ENCODE assay signal across 8 mouse cellular contexts in genomic region chr14:76874542-76875265, GRCm38 (mm10).
DNase-seq lines count a peak whose midpoint lies in the region; ATAC-seq and TF ChIP-seq lines count a peak whose summit lies in the region.

No protein-coding gene starts in this region.

- no peak for TF ChIP-seq POLR2A in liver, adult 2 months (IDR thresholded peaks at IDR 0.05; ENCODE audit: extremely low read depth, insufficient read depth, low read length)

- H3K9ac ChIP-seq in liver, adult 2 months (ENCODE audit: low read depth, low read length) = peak overlapping the region; percentile 42; the same call in 1 of the 2 replicates
- peak overlapping the region; percentile 2; the same call in 1 of the 2 replicates for H3K9ac ChIP-seq in forebrain, embryonic 14.5 days (ENCODE audit: low read length)
- no peak overlapping the region for H3K9ac ChIP-seq in limb, embryonic 12.5 days (replicated peaks)
- H3K9ac ChIP-seq in neural tube, embryonic 12.5 days = no peak overlapping the region

- H3K9me3 ChIP-seq in forebrain, embryonic 14.5 days (replicated peaks; ENCODE audit: control insufficient read depth, low read length) = no peaks in the 10 kb centered on the region
- H3K9me3 ChIP-seq in limb, embryonic 12.5 days = no peaks in the 10 kb centered on the region
- no peaks in the 10 kb centered on the region for H3K9me3 ChIP-seq in neural tube, embryonic 12.5 days

- intact Hi-C loops in gastrocnemius, postnatal 36 days (cut with DNase I) = loop anchor here (5.0 kb wide), 1 partner anchor 107 kb away; no protein-coding TSS in a partner anchor

- peaks cover 29% of the 10 kb centered on the region for H3K4me1 ChIP-seq in liver, adult 2 months (ENCODE audit: control insufficient read depth, insufficient read depth, low read length)
- 0 out of 2 replicates have a peak, but pooled peaks cover 4% of the 10 kb centered on the region for H3K4me1 ChIP-seq in forebrain, embryonic 14.5 days (ENCODE audit: control insufficient read depth, insufficient read depth, low read length)
- peaks cover 32% of the 10 kb centered on the region for H3K4me1 ChIP-seq in limb, embryonic 12.5 days (replicated peaks)
- peaks cover 13% of the 10 kb centered on the region for H3K4me1 ChIP-seq in neural tube, embryonic 12.5 days

- H3K79me2 ChIP-seq in liver, adult 2 months (ENCODE audit: control insufficient read depth, insufficient read depth, low read length) = no peaks in the 10 kb centered on the region

- H3K4me3 ChIP-seq in liver, adult 2 months (ENCODE audit: insufficient read depth, low read depth, low read length) = no peak overlapping the region
- H3K4me3 ChIP-seq in forebrain, embryonic 14.5 days (ENCODE audit: low read depth, low read length) = no peak overlapping the region
- no peak overlapping the region for H3K4me3 ChIP-seq in limb, embryonic 12.5 days (replicated peaks)
- no peak overlapping the region for H3K4me3 ChIP-seq in neural tube, embryonic 12.5 days

- 38% methylated on average over 8 of the region's 8 CpGs for WGBS in liver, adult 2 months
- WGBS in forebrain, embryonic 14.5 days = 38% methylated on average over 8 of the region's 8 CpGs
- 27% methylated on average over 8 of the region's 8 CpGs for WGBS in limb, embryonic 12.5 days
- WGBS in neural tube, embryonic 12.5 days = 24% methylated on average over 8 of the region's 8 CpGs

- peak overlapping the region; percentile 79 for H3K27ac ChIP-seq in liver, adult 2 months (replicated peaks; ENCODE audit: insufficient read depth, low read depth, low read length)
- 0 out of 2 replicates have a peak overlapping the region, but pooled peaks have one; percentile 29 for H3K27ac ChIP-seq in forebrain, embryonic 14.5 days (ENCODE audit: low read depth, low read length)
- H3K27ac ChIP-seq in limb, embryonic 12.5 days = peak overlapping the region; percentile 83
- no peak overlapping the region for H3K27ac ChIP-seq in neural tube, embryonic 12.5 days

- no peaks in the 10 kb centered on the region for H3K27me3 ChIP-seq in liver, adult 2 months (ENCODE audit: control insufficient read depth, insufficient read depth, low read length)
- H3K27me3 ChIP-seq in forebrain, embryonic 14.5 days (replicated peaks; ENCODE audit: control insufficient read depth, insufficient read depth, low read length) = no peaks in the 10 kb centered on the region
- H3K27me3 ChIP-seq in limb, embryonic 12.5 days = no peaks in the 10 kb centered on the region
- H3K27me3 ChIP-seq in neural tube, embryonic 12.5 days (replicated peaks) = no peaks in the 10 kb centered on the region

- H3K36me3 ChIP-seq in liver, adult 2 months (ENCODE audit: control insufficient read depth, insufficient read depth, low read length) = no peaks in the 10 kb centered on the region
- H3K36me3 ChIP-seq in forebrain, embryonic 14.5 days (ENCODE audit: control insufficient read depth, insufficient read depth, low read length) = no peaks in the 10 kb centered on the region
- no peaks in the 10 kb centered on the region for H3K36me3 ChIP-seq in limb, embryonic 12.5 days
- no peaks in the 10 kb centered on the region for H3K36me3 ChIP-seq in neural tube, embryonic 12.5 days

- no peak for TF ChIP-seq CTCF in liver, adult 2 months (IDR thresholded peaks at IDR 0.05; ENCODE audit: low read depth, low read length)

- peak; percentile 81 for DNase-seq in liver, adult 2 months (ENCODE audit: extremely low read depth, low read depth, low spot score)
- DNase-seq in liver = no peak
- peak; percentile 67 for DNase-seq in forebrain, embryonic 14.5 days (ENCODE audit: low spot score)
- no peak for DNase-seq in c-Kit-positive CD71-positive TER-119-positive erythroid progenitor cells, embryonic 14.5 days (ENCODE audit: low spot score)
- no peak for DNase-seq in right cerebral cortex, postnatal 10 days (ENCODE audit: low spot score in 2 of 2)
- no peak for DNase-seq in gastrocnemius, postnatal 36 days

- peak; percentile 81 for ATAC-seq in forebrain, embryonic 14.5 days
- ATAC-seq in limb, embryonic 12.5 days (ENCODE audit: insufficient number of reproducible peaks, insufficient read depth, low FRiP score, low TSS enrichment, low read depth) = peak; percentile 88
- ATAC-seq in neural tube, embryonic 12.5 days (ENCODE audit: low FRiP score, low read depth) = peak; percentile 75; the same call in 1 of the 2 replicates

- H3K4me2 ChIP-seq in forebrain, embryonic 14.5 days (ENCODE audit: low read length) = no peak overlapping the region
- no peak overlapping the region for H3K4me2 ChIP-seq in limb, embryonic 12.5 days
- no peak overlapping the region for H3K4me2 ChIP-seq in neural tube, embryonic 12.5 days (replicated peaks)

Comparison
In these comparisons a context has a peak if more than half of its experiments do, and no peak if none do; other contexts are left out.
1. DNase-seq: peak in liver, adult 2 months (single experiment) and forebrain, embryonic 14.5 days (single experiment); none in liver (single experiment), c-Kit-positive CD71-positive TER-119-positive erythroid progenitor cells, embryonic 14.5 days (single experiment), right cerebral cortex, postnatal 10 days (0 of 2) and gastrocnemius, postnatal 36 days (0 of 2).
2. H3K9ac ChIP-seq: peak in liver, adult 2 months (single experiment) and forebrain, embryonic 14.5 days (single experiment); none in limb, embryonic 12.5 days (single experiment) and neural tube, embryonic 12.5 days (single experiment).
3. Peak in every context shown above with its lines, with median percentiles within 50 percentile points of each other: ATAC-seq.